Mouse (Mus musculus) frontal cortex, postnatal 10 days (tissue): ENCODE measurements around the gene Synpo2l.

Source experiments
- DNase-seq, 2 experiments: peaks; one replicate each; pipeline ENCODE4 v3.0.0; 2022; ENCODE audit warnings: low spot score in 2 of 2, mixed read lengths in 1 of 2

Gene Synpo2l

DNA sequence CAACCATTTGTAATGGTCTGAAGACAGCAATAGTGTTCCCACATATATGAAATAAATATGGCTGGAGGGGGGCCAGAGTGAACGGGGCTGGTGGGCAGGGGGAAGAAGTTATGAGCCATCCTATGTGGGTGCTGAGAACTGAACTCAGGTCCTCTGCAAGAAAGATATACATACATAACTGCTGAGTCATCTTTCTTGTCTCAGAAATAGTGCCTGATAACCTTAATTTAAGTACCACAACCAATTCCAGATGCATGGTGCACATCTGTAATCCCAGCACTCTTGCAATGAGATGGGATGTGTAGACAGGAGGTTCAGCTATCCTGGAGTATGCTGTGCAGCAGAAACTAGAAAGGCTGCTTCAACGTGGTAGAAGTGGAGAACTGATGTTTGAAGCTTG, 13.6 kb upstream of the Synpo2l start:
- no peak for DNase-seq

DNA sequence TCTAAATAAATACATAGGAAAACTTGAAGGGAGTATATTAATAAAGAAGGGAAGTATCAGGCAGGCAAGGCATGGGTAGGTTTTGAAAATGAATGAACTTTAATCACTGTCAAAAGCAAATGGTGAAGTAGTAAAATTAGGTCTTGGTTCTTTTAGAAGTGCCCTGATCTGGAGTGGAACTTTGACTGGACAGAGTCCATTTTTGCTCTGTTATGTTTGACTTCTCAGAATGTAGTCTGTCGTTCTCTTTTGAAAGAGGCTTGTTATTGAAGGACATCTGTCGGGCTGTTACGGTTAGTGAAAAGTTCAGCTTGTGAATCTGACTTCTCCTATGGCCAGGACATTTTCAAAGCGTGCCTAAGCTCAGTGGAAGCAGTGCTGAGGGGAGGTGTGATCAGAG, 9.8 kb upstream of the Synpo2l start:
- no peak for DNase-seq

DNA sequence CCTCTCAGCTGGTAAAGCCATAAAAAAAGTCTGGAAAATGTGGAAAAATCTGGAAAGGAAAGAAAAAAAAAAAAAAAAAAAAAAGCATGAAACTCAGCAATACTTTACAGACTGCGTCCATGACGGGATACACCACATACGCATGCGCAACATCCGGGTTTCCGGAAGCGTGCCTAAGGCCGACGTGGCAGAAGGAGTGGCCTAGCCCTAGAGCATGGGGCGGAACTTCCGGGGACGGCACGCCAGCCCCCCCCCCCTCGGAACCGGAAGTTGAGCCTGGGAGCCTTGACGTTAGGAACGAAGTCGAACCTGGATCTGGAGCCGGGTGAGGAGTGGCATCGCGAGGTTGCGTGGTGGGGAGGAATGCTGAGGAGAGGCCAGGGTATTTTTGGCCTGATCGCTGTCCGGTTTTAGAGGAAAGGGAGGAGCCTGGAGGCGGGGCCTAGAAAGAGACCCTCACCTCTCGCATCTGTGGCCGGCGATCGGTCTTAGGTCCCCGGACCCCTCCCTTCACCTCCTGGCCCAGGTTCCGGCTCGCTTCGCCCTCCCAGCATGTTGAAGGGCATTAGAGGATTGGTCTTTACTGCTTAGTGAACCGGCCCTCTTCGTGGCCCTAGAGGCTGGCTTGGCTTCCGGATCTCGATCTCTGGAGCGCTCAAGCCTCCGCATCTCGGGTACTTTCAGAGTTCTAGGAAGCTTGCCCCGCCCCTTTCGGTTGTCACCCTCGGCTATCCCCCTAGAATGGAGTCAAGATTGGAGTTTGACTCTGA, 6.1 kb upstream of the Synpo2l start, which contains the start of gene Sec24c:
Gene Sec24c (plus strand): TSS at position 245 of the 770 bp plus-strand sequence.
- DNase-seq = peak; percentile 93 to 97

DNA sequence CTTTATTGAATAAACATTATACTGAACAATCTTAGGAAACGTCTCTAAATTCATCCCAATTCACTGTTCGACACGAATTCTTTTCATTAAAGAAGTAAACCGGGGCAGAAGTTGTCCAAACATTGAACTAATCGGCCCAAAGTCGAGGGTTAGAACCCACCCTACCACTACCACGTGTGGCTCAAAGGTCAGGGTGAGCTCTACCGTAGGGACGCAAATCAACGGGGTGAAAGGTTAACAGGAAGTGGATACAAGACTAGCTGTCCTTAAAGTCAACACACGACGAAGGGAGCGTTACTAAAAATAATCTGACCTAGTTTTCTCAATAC, 5.5 kb upstream of the Synpo2l start:
- DNase-seq = peak in 1 of 2 experiments; percentile 44

DNA sequence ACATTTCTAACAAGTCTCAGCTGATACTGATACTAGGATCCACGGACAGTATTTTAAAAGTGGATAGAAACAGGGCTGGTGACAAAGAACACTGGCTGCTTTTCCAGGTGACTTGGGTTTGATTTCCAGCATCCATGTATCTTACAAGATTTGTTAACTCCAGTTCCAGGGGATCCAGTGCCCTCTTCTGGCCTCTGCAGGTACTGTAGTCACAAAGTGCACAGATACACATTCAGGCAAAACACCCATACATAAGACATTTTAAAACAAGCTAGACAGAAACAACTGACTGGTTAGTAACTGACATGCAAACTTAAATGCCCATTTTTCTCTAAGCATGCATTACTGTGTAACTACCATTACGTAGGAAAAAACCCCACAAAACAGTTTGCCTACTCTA, 4.8 kb upstream of the Synpo2l start:
- DNase-seq = no peak

DNA sequence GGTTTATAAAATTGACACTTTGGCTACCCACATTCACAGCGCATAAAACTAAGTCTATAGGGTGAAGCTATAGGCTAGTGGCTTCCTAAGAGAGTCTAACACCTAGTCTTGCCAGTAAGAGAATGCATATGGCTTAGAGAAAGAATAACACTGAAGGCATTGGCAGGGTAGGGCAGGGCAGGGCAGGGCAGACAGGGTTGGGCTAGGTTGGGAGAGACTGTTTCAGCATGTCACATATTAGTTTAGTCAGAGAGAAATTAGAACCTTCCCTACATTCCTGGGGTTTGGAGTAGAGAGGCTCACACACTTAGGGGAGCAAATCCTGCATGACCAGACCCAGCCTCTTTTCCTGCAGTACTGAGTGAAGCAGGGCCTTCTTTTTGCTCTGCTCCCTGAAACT, 685 bp downstream of the Synpo2l start:
- DNase-seq = no peak

DNA sequence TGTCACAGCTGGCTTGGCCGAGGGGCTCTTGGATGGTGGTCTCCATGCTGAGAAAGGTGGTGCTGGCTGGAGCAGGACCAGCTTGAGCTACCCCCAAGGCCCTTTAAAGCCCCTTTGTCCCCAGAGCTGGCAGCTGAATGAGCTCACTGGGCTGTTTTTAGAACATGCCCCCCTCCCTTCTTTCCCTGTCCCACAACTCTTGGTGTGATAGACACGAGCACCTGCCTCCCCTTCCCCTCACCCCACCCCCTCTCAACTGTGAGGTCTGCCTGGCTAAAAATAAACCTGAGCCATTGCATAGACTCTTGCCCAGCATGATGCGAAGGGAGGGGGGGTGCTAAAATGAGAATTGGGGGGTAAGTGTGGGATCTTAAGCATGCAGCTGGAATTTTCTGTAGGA, 3.7 kb downstream of the Synpo2l start:
- no peak for DNase-seq

DNA sequence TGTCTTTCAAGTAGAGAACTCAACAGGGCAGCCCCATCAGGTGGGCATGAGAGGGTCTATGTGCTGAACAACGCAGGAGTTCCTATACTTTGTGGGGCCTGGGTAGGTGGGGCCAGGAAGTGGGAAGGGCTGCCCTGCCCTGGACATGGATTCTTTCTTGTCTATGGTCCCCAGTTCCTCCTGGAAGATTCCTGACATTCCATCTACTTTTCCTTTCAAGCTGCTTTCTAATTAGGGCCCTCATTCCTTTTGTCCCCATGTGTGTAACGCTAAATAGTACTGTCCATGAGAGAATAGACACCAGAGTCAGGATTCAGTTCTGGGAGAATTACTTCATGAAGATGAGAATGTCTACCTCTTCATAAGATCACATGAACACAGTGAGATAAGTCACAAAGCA, 4.6 kb downstream of the Synpo2l start:
- DNase-seq = no peak

DNA sequence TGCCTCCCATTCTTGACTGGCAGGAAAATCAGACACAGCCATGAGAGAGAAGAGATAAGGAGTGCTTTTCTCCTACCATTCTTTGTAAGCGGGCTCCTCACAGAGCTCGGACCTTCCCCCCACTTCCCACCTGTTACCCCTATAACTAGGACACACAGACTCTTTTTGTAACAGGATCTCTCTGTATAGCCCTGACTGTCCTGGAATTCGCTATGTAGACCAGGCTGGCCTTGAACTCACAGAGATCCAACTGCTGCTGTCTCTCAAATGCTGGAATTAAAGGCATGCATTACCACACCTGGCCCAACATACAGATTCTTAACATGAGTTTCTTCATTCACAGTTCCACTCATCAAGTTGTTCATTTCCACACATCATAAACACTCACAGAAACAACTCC, 5.4 kb downstream of the Synpo2l start:
- no peak for DNase-seq

DNA sequence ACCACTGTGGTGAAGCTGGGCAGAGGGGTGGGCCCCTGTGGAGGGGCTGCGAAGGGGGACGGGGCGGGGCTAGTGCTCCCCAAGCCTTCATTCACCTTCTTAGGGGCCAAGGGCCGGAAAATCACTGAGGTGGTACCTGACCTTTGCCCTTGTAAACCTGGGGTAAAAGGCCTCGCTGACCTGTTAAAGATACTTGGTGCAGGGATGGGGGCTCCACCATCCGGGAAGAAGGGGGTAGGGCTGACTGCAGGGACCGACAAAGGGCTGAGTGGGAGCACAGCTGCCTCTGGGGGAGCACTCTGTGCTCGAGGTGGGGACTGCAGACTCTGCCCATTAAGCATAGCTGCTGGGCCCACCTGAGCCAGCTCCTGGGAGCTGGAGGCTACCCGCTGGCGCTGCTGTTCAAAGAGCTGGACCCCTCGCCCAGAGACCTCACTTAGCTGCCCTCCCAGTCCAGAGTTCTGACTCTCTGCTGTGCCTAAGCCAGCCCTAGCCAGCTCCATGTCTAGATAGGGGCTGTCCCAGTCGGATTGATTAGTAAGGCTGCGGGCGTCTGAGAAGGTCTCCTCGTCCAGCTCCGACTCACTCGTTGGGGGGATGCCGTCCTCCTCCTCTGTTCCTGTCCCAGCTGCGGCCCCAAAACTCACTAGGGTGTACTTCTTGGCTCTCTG, 6.4 kb downstream of the Synpo2l start:
- DNase-seq = no peak

DNA sequence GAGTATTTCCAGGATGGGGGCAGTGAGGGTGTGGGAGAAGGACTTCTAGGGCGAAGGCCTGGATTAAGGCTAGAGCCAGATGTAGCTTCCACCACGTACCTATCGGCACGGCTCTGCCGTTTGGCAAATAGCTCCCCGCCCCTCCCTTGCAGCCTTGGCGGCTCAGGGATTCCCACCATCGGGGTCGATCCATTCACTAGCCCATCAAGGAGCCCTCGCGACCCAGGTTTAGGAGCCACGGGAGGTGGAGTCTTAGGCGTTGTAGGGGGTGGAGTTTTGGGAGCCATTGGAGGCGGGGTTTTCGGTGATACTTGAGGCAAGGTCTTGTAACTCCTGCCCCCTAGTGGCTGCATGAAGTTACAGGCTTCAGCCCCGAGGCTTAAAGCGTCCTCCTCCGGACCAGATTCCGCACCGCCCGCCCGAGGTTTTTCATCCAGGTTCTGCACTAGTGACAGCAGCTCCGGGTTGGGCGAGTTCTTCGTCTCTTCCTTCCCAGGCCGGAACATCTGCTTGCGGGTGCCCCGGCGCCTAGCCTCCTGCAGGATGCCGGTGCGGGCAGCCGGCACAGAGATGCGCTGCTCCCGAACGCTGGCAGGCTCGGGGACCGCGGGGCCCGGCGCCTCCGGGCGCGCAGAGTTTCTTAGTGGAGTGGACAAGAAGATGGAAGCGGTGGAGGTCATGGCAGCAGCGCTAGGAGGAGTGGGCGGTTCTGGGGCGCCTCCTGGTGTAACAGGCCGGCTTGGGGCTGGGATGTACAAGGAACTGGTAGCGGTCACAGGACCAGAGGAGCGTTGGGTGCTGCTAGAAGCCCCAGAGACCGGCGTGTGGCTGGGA, 7.1 kb downstream of the Synpo2l start:
- DNase-seq = peak; percentile 90 to 91

DNA sequence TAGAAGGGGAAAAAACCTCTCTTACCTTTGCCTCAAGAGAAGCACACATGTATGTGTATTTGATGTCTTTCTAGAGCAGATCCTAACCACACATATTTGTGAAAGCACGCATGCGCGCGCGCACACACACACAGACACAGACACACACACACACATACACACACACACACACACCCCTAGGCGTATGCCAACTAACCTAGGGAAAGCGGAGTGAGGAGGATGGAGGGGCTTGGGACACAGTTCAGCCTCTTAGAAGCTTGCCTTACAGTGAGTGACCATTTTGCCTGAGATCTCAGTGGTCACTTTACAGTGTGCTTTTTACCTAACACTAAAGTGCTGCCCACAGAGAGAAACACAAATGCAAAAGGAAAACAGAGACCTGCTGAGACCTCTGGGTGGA, 8.5 kb downstream of the Synpo2l start:
- no peak for DNase-seq

DNA sequence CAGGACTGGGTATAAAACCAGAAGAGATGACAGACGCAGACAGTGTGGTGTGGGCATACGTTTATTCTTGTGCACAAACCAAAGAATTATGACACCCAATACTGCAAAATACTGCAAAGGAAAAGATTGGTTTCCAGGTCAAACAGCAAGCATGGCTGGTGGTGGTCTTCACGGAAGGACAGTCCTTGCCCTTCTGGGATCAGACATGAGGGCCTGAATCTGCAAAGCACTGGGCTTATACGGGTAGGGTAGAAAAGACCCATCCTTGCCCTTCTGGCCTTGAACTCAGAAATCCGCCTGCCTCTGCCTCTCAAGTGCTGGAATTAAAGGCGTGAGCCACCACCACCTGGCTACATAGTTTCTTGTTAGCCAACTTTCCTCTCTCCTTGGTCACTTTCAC, 9.3 kb downstream of the Synpo2l start:
- no peak for DNase-seq

DNA sequence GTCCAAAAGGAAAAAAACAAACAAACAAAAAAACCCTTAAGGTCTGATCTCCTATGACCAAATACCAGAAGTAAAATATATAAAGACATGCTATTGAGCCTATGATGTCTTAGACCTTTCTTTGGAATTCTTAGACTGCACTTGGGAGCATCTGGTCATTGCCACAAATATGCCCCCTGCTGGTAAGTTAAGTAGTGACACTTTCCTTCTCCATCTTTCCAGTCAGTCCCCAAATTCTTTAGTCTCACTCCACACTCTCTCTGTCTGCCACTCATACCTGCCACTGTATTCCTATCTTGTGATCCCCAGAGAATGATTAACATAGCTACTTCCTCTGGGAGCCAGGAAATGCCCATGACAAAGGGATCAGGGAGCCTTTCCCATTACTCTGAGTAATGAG, 9.8 kb downstream of the Synpo2l start:
- DNase-seq = no peak

DNA sequence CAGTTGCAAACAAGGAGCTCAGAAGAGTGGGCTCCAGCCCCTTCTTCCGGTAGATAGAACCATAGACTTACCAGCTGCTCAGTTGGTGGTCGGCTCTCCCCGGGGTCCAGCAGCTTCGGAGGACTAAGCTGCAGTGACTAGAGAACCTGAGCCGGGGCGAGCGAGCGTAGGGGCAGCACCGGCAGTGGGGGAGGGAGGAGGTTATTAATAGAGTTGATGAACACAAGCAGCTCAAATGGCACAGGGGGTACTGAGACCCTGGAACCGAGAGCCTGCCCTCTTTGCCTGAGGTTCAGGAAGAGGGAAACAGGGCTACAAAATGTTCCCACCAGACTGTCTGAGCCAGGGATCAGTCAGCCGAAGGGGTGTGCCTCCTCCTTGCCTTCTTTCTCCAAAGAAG, 11.8 kb downstream of the Synpo2l start, which contains the start of gene Myoz1:
Gene Myoz1 (minus strand): TSS at position 180 of the 400 bp plus-strand sequence.
- no peak for DNase-seq

DNA sequence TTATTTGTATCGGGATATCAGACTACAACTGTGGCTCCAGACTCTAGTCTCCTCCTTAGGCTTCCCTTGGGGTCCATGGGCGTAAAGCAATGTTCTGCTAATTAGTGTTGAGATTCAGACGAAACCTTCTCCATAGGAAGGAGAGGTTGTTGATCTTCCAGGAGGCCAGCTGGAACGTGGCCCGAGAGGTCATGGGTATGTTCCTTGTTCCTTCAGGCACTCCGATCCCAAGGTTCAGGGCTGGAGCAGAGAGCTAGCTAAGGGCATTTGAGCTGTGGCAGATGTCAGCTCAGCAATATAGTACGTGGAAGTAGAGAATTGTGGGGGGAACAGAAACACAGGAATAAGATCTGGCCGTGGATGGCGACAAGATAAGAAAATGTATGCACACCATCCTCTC, 12.4 kb downstream of the Synpo2l start:
- DNase-seq = no peak

DNA sequence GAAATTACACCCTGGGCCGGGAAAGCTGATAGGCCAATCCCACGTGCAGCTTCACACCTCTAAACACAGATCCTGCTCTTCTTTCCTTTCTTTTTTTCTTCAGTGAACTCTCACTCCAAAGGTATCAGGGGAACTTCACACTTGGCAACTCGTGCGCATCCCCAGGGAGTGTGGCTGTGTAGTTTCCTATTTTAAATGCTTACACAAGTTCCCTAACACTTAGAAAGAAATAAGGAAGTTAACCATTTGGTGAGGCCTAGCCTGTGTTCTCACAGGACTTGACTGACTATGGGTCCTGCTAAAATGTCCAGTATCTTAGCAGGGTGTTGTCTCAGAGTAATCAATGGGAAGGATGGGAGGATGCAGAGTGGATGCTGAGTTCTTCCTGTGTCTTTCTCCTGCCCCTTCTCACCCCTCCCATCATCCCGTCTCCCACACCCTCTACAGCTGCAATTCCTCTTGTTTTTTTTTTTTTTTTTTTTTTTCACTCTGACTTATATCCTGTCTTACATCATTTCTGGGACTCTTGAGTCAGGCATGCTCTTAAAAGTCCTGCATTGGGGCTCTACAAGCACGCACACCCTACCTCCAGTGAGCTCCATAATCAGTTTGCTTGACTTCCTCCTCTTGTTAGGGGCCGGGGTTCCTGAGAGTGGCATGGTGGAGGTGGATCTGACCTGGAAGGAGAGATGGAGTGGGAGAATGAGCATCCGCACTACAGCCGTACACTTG, 13.3 kb downstream of the Synpo2l start:
- no peak for DNase-seq

DNA sequence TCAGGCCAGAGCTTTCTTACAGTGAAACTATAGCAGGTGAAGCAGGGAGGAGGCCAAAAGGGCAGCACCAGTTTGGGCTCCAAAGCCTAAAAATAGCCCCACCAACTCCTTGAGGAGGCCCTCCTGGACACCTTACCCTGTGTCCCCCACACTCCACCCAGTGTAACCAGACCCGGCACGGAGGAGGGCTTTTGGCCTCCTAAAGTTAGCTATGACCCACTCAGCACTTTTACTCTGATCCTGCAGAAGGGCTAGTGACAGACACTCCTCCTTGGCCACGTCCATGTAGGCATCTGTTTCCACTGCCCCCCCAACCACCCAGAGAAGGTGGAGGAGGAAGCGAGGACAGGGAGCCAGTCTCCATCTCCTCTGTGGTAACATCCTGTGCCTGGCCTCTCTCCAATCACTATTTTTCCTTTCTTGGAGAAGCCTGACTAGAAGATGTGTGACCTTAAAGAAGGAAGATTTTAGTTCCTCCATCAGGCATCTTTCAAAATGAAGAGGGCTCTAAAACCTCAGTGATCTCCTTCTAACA, 16.4 kb downstream of the Synpo2l start:
- DNase-seq = no peak

DNA sequence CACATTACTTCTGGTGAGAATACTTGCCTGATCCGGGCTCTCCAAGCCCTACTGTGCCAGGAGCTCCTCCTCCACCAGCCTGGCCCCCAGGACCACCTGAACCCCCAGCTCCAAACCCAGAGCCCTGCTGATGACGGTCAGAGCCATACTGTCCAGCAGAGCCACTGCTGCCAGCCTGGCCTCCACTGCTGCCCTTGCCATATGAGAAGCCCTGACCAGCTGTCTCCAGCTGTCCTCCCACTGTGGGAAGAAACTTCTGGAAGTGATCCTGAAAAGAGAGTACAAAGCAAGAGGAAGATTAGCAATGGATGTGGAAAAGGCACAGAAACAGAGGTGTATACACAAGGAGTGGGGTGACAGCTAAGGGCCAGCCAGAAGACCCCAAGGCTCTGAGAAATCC, 17.2 kb downstream of the Synpo2l start:
- no peak for DNase-seq

DNA sequence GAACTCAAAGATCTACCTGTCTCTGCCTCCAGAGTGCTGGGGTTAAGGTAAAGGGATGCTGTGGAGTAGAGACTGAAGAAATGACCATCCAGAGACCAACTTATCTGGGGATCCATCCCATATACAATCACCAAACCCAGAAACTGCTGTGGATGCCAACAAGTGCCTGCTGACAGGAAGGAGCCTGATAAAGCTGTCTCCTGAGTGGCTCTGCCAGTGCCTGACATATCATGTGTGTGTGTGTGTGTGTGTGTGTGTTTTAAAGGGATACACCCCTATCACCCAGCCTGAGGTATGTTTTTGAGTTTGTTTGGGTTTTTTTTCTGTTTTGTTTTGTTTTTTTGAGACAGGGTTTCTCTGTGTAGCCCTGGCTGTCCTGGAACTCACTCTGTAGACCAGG, 21.8 kb downstream of the Synpo2l start:
- no peak for DNase-seq

DNA sequence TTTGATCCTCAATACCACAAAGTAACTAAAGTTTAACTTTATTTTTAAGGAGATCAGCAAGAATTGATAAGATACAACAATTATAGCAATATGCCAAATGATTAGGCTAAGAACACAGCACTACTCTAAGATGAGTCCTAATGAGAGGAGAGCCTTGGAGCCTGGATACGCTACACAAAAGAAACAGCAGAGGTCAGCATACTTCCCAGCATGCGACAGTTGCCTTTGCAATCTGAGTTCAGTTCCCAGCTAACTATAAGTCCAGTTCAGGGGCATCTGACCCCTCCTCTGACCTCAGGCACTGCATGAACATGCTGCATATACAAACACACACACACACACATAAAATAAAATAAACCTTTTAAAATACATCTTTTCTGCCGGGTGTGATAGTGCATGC, 22.6 kb downstream of the Synpo2l start:
- no peak for DNase-seq

DNA sequence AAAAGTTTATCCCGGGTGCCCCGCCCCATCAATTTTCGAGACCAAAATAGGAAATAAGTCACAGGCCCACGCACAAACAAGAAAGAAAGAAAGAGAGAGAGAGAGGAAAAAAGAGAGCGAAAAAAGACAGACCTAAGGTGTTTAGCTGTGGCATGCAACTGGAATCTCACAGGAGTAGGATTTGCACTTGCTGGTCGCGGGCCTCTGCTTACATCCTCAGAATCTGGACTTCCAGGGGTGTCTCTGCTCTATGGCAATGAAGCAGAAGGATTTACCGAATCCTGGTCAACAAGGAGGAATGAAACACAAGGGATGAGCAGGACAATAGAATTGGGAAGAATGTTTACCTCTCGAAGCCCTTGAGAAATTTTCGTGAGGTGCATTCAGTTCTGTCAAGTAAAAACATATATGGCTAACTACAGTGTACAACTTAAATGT, 26.7 kb downstream of the Synpo2l start:
- DNase-seq = no peak
